Mouse (Mus musculus) MN1 (cell line): ENCODE measurements around the gene 0610010F05Rik.

Experiments used
- DNase-seq: peaks from one replicate; pipeline ENCODE4 v3.0.0-alpha.2; 2016; ENCODE audit warnings: low spot score

The 0610010F05Rik gene

DNA sequence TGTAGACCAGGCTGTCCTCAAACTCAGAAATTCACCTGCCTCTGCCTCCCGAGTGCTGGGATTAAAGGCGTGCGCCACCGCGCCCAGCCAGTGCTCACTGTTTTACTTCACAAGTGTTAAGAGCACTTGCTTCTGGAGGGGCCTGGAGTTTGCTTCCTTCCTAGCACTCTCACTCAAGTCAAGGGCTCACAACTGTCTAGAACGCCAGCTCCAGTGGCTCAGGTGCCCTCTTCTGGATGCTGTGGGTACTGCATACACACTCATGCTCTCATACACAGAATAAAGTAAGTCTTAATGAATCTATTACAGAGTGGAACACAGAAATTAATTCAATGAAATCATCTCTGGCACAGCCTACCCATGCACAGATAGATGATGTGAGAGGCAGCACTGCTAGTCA is 67.7 kb downstream of the 0610010F05Rik start:
- peak; percentile 65 for DNase-seq

- no peak for DNase-seq
These were observed 76.3 kb downstream of the 0610010F05Rik start for GRCm38 (mm10) chr11:23557039-23557630.

- no peak for DNase-seq
These were observed 96.0 kb downstream of the 0610010F05Rik start for GRCm38 (mm10) chr11:23537446-23537845.

- DNase-seq = no peak
These were observed 112.8 kb downstream of the 0610010F05Rik start, which contains the start of gene 1700093K21Rik for GRCm38 (mm10) chr11:23520473-23521205. Gene 1700093K21Rik, minus strand, starts transcription at chr11:23521155.

GRCm38 (mm10) chr11:23518981-23519380 is 114.5 kb downstream of the 0610010F05Rik start:
- no peak for DNase-seq

DNA sequence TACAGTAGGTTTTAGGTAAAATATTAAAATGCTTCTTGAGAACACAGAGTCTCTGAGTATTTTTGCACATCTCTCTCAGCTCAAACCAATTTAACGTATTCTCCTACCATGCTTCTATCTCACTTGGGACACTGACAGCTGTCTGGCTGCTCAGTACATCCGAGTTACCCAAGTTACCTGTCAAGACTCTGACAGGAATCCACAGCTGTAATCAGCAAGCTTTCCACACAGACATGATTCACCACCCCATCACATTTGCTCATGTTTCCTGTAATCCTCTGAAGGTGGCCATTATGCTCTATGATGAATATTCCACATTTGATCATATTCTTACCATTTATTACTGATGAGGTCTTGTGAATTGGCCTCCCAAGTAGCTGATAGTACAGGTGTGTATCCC is 118.1 kb downstream of the 0610010F05Rik start:
- no peak for DNase-seq
